Mouse (Mus musculus): ENCODE measurements around the gene Tle6. TPM values are rescaled to one million over a fixed set of nuclear protein-coding genes. Genes with fewer than 3 reads are reported as not detected.
"Not testable (repeated sequence)": the region's sequence is repeated elsewhere in the genome, so short reads cannot be mapped to it uniquely, and the experiment has no call there.

Gene Tle6
- total RNA-seq (2021) = 1 to 10 TPM; 4.2 to 4.9 TPM
- long read RNA-seq, experiment 1, partial matches to known transcripts = 0 of 3 reads
- long read RNA-seq, experiment 1, other reads (novel, unspliced or antisense) = 2 of 3 reads
- long read RNA-seq, experiment 2, partial matches to known transcripts = 0 of 5 reads
- long read RNA-seq, experiment 2, other reads (novel, unspliced or antisense) = 5 of 5 reads

DNA sequence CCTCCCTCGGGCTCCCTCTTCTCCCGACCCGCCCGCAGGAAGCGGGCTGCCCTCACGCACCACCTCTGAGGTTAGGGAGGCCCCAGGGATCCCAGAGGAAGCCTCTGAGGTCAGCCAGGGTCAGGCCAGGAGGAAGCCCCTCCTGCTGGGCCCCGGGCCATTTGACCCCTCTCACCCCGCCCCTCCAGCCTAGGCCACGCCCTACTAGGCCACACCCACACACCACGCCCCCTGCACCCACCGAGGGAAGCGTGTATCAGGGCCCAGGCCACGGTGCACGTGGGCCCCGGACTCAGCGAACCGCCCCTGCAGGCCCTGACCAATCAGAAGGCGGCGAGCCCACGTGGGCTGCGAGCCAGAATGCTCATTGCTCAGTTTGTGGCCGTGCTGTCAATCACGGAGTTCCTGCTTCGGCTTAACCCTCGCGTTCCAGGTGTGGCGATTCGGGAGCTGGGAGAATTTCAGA lies at the start of gene Tle6:
Gene Tle6 (minus strand): TSS at position 336 of the 466 bp plus-strand sequence.
- peak; percentile 91 to 94 for DNase-seq
- intact Hi-C loops (cut with DNase I) = loop anchor here (5.0 kb wide), 2 partner anchors 83 to 103 kb away; partner anchors contain the start of gene Ncln

DNA sequence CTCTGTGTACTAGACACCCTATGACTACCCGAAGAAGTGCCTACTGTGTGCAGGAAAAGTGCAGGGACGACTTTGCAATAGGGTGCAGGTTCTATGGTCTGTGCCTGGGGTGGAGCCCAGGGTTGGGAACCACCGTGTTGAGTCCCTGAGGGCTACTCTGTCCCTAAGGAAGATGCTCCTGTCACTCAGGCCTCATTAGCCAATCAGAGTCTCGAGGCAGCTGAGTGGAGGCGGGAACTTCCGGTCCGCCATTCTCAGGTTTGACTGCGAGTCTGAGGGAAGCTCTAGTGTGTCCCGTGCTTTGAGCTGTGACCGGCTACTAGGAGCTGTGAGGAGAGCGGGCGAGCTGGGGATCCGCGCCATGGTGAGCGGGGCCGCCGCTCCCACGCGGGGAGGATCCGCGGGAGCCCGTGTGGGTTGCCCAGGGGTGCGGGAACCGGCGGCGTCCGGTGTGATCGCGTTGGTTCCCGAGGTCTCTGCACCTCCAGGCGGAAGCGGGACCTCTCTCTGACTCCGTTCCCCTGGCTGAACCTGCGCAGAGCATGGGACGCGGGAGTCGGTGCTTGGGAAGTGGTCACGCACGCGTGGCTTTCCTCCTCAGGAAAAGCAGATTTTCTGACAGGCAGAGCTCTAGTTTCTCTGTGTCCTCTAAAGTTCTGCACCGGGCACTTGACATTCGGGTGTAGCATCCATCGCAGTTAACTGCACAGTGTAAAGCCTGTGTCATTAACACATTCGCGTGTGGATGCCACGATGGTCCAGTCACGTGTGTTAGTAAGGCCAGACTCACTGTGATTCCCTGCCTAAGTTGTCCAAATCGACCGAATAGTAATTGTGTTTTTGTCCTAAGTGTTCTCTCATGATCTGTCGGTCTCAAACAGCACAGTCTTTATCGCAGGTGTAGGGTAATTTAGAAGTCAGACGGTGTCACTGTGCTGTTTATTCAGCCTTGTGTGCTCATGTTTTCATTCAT lies 48.2 kb upstream of the Tle6 start, which contains the start of gene Gm10778:
Gene Gm10778 (plus strand): TSS at position 257 of the 973 bp plus-strand sequence.
- peak; percentile 79 to 81 for DNase-seq
- intact Hi-C loops (cut with DNase I) = not testable (repeated sequence)

DNA sequence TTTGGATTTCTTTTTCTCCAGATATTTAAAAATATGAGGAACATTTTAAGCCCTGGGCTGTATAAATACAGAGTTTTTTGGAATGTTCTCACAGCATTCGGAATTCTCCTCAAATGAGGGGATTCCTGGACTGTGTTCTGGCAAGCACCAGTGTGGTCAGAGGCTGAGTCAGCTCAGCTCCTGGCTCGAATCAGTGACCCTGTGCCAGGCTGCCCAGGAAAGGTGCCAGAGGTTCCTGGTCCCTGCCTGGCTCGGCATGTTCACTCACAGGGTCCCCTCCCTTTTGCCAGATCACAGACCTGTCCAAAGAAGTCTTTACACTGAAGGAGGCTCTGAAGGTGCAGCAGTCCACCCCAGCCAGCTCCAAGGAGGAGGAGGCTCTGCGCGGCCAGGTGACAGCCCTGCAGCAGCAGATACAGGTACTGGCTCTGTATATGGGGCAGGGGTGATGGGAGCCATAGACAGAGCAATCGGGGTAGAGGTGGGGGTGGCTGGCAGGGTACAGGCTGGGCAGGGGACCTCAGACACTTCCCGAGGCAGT lies 45.2 kb upstream of the Tle6 start:
- intact Hi-C loops (cut with DNase I) = no loop called here
- no peak for DNase-seq

DNA sequence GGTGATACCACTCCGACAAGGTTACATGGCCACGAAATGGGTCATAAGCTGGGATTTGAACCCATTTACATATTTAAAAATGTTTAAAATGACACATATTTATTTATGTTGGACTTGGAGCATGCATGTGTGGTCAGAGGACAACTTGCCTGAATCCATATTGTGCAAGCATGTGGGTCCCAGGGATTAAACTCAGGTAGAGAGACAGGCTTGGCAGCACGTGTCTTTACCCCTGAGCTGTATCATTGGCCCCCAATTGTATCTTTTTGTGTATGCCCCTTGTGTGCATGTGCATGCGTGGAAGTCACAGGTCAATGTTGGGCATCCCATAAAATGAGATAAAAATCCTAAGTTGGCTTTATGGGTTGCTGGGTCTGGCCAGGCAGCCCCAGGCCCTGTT lies 44.5 kb upstream of the Tle6 start:
- DNase-seq = no peak

DNA sequence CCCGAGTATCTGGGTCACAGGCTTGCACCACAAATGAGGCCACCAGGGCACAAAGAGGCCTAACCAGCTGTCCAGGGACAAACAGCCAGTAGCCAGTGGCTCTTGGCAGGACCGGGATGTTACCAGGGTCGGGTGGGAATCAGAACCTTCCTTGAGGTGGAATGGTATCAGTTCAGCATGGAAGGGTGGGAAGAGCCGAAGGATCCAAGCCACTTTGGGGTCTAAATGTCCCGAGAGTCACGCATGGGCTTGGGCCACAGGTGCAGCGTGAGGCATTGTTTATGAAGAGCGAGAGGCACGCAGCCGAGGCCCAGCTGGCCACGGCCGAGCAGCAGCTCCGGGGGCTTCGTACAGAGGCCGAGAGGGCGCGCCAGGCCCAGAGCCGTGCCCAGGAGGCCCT lies 43.8 kb upstream of the Tle6 start:
- DNase-seq = no peak
- intact Hi-C loops (cut with DNase I) = no loop called here

More for the DNA sequence above, 44.5 kb upstream of the Tle6 start:
- intact Hi-C loops (cut with DNase I) = no loop called here

DNA sequence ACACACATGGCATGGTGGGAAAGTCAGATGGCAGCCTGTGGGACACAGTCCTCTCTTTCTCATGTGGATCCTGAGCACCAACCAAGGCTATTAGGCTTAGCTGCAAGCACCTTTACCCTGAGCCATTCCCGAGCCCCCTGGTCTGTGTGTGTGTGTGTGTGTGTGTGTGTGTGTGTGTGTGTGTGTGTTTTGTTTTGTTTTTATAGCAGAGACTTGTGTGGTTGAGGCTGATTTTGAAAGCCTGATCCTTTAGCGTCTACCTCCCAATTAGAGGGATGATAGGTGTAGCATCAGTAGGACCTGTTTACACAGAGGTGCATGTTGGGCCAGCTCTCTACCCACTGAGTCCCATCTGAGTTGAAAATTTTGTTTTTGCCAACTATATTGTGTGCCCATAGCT lies 43.3 kb upstream of the Tle6 start:
- no peak for DNase-seq
- intact Hi-C loops (cut with DNase I) = no loop called here

DNA sequence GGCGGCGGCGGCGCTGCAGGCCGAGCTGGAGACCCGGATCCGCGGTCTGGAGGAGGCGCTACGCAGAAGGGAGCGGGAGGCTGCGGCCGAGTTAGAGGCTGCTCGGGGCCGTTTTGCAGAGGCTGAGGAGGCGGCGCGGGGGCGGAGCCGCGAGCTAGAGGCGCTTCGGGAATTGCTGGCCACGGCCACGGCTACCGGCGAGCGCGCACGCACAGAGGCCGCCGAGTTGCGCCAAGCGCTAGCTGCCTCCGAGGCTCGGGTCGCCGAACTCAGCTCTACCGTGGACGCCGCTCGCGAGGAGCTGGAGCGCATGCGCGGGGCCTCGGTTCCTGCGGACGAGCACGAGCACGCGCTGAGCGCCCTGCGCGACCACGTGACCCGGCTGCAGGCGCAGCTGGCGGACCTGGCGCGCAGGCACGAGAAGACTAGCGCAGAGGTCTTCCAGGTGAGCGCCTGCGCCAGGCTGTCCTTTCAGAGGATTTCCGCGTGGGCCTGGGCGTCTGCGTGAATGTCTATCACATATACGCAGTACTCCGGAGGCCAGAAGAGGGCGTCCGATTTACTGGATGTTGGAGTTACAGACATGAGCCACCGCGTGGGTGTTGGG lies 42.7 kb upstream of the Tle6 start:
- peak; percentile 91 to 95 for DNase-seq
- intact Hi-C loops (cut with DNase I) = loop anchor here (2.0 kb wide), 1 partner anchor 15 kb away; the partner anchor contains the start of gene Ankrd24

DNA sequence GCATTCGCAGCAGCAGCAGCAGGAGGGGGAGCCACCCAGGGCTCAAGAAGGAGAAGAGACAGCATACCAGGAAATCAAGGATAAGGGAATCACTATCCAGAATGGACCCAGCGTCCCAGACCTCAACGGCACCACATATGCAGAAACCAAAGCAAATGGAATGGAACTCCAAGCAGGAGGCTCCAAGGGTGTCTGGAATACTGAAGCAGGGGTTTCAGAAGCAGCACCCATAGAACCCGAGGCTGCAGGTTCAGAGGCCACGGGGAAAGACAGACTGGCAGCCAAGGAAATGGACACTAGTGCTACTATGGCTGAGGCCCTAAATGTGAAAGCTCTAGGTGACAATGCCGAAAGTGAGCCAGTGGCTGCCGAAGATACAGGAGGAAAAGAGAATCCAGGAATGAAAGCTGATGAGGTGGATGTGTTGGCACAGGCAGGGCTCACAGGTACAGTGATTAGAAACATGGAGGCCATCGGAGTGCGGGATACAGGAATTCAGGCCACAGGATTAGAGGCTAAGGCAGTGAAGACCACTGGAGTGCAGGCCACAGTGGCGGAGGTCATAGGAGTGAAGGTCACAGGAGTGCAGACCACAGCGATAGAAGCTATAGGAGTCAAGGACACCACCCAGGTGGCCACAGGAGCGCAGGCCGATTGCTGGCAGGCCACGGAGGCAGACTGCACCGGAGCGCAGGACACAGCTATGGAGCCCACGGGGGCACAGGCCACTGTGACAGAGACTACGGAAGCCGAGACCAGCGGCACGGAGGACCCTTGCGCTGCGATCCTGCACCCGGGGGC lies 42.0 kb upstream of the Tle6 start:
- DNase-seq = no peak
- intact Hi-C loops (cut with DNase I) = loop anchor here (2.0 kb wide), 1 partner anchor 14 kb away; the partner anchor contains the start of gene Ankrd24

DNA sequence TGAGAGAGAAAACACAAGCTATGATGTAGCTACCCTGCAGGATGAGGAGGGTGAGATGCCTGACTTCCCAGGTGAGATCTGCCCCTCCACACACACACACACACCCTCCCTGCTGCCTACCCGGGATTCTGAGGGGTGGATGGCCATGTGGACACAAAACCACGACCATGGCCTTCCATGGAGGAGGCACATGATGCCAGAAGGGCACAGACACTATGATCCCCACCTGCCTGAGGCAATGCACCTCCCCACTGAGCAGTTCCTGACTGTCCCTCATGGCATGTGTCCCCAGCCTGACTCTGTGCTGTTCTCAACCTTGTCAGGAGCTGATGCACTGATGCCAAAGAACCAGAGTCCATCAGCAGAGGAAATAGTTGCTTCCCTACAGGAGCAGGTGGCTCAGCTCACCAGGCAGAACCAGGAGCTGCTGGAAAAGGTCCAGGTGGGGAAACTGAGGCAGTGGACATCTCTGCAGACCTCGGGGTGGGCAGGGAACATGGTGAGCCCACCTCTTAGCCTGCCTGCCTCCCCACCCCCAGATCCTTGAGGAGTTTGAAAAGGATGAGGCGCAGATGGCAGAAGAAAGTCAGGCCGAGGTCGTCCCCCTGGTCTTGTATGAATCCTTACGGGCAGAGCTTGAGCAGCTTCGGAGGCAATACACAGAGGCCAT lies 41.2 kb upstream of the Tle6 start:
- no peak for DNase-seq

DNA sequence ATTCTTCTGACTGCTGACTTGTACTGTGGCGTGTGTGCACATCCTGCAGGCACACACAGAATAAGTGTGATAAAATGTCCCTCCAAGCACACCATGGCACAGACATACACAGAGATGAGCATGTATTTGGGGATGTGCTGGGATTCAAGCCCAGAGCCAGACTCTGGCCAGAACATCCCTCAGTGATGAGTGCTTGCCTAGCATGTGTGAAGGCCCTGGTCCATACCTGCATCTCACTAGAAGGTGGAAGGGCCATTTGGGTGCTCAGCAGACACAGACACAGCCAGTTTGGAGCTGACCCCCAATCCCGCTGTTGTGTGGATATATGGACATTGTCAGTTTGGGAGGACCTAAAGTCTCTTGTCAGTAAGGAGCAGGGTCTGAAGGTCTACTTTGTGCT lies 40.7 kb upstream of the Tle6 start:
- intact Hi-C loops (cut with DNase I) = no loop called here
- DNase-seq = peak in 1 of 2 experiments; percentile 8

More for the DNA sequence above, 41.2 kb upstream of the Tle6 start:
- intact Hi-C loops (cut with DNase I) = loop anchor here (2.0 kb wide), 1 partner anchor 13 kb away; the partner anchor contains the start of gene Ankrd24

DNA sequence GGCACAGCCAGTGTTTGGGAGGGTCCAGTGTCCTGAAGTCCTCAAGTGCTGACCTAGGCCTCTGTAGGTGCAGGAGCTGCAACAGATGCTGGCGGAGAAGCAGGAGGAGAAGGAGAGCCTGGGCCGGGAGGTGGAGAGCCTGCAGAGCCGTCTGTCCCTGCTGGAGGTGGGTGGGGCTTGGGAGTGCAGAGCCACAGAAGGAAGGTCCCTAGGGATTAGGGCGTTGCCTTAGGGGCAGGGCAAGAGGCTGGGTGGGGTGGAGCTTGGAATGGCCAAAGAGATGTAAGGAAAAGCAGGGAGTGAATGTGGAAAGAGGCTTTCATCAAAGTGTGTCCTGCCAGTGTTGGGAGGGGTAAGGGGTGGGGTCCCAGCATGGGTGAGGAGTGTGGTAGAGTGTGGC lies 40.0 kb upstream of the Tle6 start:
- DNase-seq; intact Hi-C loops (cut with DNase I): not testable (repeated sequence)

DNA sequence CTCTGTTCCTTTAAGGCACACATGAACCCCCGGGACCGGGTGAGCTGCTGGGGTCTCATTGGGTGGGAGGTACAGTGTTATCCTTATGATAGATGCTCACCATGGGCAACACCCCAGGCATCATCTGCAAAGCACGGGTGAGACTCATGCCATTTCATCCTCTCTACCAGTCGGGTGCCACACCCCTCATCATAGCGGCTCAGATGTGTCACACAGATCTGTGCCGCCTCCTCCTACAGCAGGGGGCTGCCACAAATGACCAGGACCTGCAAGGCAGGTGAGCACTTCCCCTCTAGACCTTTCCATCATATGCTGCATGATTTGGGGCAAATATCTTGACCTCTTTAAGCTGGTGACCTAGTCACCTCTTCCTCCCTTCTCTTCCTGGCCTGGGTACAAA lies 37.2 kb upstream of the Tle6 start:
- DNase-seq = no peak
- intact Hi-C loops (cut with DNase I) = no loop called here

DNA sequence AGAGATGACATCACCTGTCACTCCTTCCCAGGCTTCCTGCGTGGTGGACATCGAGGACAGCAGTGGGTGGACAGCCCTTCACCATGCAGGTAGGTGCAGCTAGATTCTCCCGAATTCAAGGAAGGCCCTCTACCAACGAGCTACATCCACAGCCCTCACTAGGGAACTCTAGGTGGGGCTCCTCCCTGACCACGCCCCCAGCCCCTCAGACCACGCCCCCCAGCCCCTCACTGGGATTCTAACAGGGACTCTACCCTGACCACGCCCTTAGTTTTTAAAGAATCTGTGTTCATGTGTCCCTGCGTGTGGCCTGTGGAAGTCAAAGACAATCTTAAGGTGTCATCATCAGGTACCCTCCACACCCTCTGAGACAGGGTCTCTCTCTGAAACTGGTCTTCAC lies 35.5 kb upstream of the Tle6 start:
- intact Hi-C loops (cut with DNase I) = no loop called here
- no peak for DNase-seq

DNA sequence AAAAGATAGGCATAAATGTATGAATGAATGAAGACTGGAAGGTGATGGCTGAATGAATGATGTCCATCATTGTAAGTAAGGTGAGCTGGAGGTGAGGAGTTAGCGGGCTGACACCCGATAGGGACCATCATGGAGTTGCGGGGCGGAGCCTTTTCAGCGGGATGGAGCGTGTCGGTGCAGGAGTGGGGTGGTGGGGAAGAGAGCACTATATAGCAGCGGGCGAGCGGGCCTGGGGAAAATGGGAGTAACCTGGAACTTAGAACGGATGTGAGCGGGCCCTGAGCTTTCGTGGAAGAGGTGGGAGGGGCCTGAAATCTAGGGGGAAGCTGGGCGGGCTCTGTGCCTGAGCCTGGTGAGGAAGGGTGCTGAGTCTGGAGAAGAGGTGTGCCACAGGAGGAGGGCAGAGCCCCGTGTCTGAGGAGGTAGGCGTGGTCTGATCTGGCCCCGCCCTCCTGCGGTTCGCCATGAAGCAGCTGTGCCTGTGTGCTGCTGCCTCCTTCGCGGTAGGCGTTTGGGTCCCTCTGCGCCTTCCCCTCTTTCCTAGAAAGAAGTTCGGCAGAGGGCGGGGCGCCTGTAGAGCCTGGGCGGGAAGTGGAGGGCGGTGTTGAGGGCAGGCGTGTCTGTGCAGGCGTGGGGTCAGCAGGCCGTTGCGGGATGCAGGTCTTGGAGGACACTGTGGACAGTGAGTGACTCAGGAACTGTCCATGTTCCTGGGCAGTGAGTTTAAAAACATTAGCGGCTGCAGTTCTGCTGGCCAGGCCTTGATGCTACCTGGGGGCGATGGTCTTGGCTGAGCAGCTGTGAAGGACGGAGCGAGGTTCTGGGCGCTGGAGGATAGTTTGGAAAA lies 32.6 kb upstream of the Tle6 start:
- intact Hi-C loops (cut with DNase I) = no loop called here
- DNase-seq = peak; percentile 63 to 68

DNA sequence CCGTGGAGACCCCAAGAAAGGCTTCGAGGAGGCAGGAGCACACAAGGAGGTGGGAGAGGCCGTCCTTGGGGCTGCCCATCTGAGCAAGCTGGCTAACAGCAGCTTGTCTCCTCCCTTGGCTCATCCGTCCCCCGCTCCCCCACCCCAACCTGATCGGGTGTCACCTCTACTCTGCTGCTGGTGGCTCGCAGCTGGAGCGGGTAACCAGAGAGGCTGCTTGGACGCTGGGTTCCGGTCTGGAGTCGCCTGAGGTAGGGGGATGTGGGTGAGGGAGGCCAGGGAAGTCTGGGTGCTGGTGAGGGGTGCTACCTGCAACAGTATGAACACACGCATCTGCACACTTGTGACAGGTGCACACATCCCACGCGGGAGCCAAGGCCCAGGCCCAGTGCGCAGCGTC lies 27.5 kb upstream of the Tle6 start, which contains the start of gene Ankrd24:
Gene Ankrd24 (plus strand): TSS at position 151 of the 400 bp plus-strand sequence.
- no peak for DNase-seq

DNA sequence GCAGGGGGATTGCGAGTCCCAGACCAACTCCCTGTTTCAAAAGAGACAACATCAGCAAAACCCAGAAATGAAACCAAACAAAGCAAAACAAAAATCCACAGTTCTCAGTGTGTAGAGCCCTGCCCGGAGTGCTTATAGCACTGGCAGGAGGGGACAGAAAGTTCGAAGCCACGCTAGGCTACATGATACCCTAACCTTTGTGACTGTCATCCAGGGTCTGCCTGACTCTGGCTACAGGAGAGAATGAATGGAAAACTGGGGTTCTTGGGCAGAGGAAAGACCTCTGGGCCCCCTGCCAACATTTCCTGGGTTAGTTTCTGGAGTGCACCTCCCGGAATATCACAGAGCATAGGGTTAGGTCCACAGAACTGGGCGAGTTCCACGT lies 27.0 kb upstream of the Tle6 start:
- intact Hi-C loops (cut with DNase I) = loop anchor here (2.0 to 10.0 kb wide), 2 partner anchors 15 to 547 kb away; no protein-coding TSS in a partner anchor
- DNase-seq = no peak

More for the DNA sequence above, 27.5 kb upstream of the Tle6 start, which contains the start of gene Ankrd24:
- intact Hi-C loops (cut with DNase I) = loop anchor here (2.0 to 10.0 kb wide), 2 partner anchors 14 to 546 kb away; no protein-coding TSS in a partner anchor

DNA sequence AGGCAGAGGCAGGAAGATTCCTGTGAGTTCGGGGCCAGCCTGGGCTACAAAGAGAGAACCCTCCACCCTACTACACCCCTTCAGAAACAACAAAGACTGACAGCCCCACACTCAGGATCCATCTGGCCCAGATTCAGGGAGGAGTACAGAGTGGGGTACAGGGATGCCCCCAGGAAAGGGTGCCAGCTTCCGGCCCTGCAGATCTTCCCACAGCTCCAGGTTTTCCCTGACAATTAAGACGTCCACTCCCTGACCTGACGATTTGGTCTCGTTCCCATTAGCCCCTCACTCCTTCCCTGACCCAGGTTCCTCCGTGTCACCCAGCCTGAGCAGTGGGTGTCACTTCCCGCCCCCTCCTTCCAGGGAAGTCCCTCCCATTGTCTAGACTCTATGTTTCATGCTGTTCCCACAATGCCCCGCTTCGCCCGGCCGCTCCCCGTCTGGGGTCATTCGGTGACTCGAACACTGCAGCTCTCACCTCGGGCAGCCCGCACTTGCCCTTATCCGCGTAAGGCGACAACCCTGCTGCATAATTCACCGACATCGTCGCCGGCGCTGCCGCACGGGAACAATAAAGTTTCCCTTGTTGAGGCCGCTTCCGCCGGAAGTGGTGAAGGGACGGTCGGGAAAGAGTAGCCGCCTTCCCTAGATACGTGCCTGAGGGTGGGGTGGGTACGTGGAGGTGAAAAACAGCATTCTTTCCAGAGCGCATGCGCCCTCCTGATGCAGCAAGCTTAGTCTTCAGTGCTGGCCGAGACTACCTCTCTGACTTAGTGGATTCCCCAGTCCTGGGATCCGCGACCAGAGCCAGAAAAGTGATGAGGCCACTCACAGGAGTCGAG lies 26.3 kb upstream of the Tle6 start, which contains the start of gene Sirt6:
Gene Sirt6 (minus strand): TSS at position 804 of the 842 bp plus-strand sequence.
- peak; percentile 88 to 90 for DNase-seq
- intact Hi-C loops (cut with DNase I) = loop anchor here (10.0 kb wide), 1 partner anchor 548 kb away; no protein-coding TSS in a partner anchor

Measured in gastrocnemius, postnatal 36 days (tissue).